Mouse (Mus musculus) small intestine, adult 2 months (tissue): ENCODE data around the gene Rmnd5b. TPM values are rescaled to one million over a fixed set of nuclear protein-coding genes. Genes with fewer than 3 reads are reported as not detected.
"Not testable (repeated sequence)": the region's sequence is repeated elsewhere in the genome, so short reads cannot be mapped to it uniquely, and the experiment has no call there.

ENCODE experiments used
- H3K27ac ChIP-seq: fragments of 200-500 bp; 2 replicates; pipeline ENCODE4 v1.5.1; 2012; ENCODE audit warnings: low read depth, low read length, control low read depth, inconsistent platforms; ENCODE audit not compliant: insufficient read depth
- H3K27me3 ChIP-seq: fragments of 200-500 bp; 2 replicates; pipeline ENCODE4 v1.6.1; 2012; ENCODE audit warnings: mild to moderate bottlenecking, moderate library complexity, low read length, inconsistent platforms; ENCODE audit not compliant: control insufficient read depth, insufficient read depth
- H3K36me3 ChIP-seq: fragments of 200-500 bp; 2 replicates; pipeline ENCODE4 v1.6.1; 2012; ENCODE audit warnings: mild to moderate bottlenecking, low read length, control low read depth, inconsistent platforms; ENCODE audit not compliant: control insufficient read depth, insufficient read depth
- H3K4me1 ChIP-seq: fragments of 200-500 bp; 2 replicates; pipeline ENCODE4 v1.6.1; 2012; ENCODE audit warnings: low read length, inconsistent platforms, mixed read lengths; ENCODE audit not compliant: control insufficient read depth, insufficient read depth, insufficient read length
- H3K4me3 ChIP-seq: fragments of 200-500 bp; 2 replicates; pipeline ENCODE4 v1.5.1; 2012; ENCODE audit warnings: low read depth, mild to moderate bottlenecking, control low read depth, inconsistent platforms, low read length, moderate library complexity
- CTCF ChIP-seq: fragments of 200-500 bp; IDR thresholded peaks from 2 replicates; pipeline ENCODE4 v1.5.1; 2012; ENCODE audit warnings: low read depth, mild to moderate bottlenecking, control low read depth, inconsistent platforms, low read length, moderate library complexity, mixed read lengths; ENCODE audit not compliant: insufficient replicate concordance, insufficient read length; ENCODE audit errors: extremely low read depth
- POLR2A ChIP-seq: fragments of 200-500 bp; IDR thresholded peaks from 2 replicates; pipeline ENCODE4 v1.6.1; 2012; ENCODE audit warnings: low read depth, mild to moderate bottlenecking, control low read depth, inconsistent platforms, low read length, moderate library complexity
- WGBS: fragments of 180-500 bp; shearing (Covaris S2); methylation state at CpG from one replicate; pipeline ENCODE4 v1.1.7; 2018; 5-methylcytosine and 5-hydroxymethylcytosine counted together
- polyA plus RNA-seq: library from polyadenylated mRNA; depleted of rRNA; stranded (reverse); fragments of >200 nt; gene quantifications from 2 replicates; pipeline ENCODE4 v1.2.3, GENCODE M21; 2012

Gene Rmnd5b
- polyA plus RNA-seq, 1 experiment = 45.9 TPM

DNA sequence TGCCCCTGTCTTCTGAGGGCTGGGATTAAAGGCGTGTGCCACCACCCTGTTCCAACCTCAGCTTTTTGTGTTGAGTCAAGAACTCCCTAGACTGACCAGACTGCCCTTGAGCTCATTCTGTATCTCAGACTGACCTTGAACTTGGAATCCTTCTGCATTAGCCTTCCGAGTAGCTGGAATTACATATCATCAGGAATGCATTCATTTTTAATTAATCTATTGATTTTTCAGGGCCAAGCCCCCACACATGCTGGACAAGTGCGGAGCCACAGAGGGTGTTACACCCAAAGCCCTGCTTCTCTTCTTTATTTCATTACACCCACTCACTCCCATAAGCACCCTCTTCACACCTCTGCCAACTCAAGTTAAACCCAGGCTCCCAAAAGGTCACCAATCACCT is 2.0 kb downstream of the Rmnd5b start:
- WGBS = 82% methylated on average over 3 of the region's 3 CpGs
- H3K36me3 ChIP-seq = peaks cover 5% of the 10 kb centered on the region
- TF ChIP-seq CTCF (no peak), POLR2A (no peak)
- H3K4me1 ChIP-seq = peaks cover 6% of the 10 kb centered on the region
- H3K27me3 ChIP-seq = no peaks in the 10 kb centered on the region
- no peak overlapping the region for H3K4me3 ChIP-seq
- H3K27ac ChIP-seq = no peak overlapping the region

DNA sequence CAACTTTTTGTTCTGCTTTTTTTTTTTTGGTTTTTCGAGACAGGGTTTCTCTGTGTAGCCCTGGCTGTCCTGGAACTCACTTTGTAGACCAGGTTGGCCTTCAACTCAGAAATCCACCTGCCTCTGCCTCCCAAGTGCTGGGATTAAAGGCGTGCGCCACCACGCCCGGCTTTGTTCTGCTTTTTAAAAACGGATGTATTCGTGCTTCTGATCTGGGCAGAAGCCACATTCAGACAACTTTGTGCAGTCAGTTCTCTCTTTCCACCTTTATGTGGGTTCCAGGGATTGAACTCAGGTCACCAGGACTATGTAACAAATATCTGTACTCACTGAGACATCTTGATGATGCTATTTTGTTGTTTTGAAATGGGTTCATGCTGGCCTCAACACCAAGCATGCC is 2.5 kb downstream of the Rmnd5b start:
- 81% methylated on average over 7 of the region's 7 CpGs for WGBS
- not testable (repeated sequence) for H3K4me1 ChIP-seq, H3K4me3 ChIP-seq, H3K27me3 ChIP-seq, H3K27ac ChIP-seq, H3K36me3 ChIP-seq

DNA sequence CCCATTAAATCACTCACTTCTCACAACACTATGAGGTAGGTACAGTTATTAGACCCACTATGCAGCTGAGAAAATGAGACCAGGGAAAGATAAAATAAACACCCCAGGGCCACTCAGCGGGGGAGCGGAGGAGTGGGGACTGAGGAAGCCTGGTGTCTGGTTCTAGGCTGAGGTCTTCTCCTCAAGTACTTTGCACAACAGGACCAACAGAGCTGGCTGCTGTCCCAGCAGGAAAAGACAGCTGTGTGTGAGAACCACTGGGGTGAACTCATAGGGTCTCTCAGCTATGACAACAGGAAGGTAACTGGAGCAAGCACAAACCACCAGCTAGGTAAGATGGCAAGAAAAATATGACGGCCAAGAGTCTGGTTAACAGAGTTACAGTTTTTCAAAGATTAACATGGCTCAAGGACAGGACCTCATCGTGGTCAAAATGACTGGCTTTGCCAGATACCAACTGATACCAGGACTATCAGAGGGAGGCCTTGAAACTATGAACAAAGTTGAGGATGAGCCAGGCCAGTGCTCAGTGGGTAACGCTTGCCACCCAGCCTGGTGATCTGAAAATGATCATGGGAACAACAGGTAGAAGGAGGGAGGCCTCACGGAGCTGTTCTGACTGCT is 3.5 kb downstream of the Rmnd5b start:
- H3K27ac ChIP-seq = no peak overlapping the region
- 73% methylated on average over 6 of the region's 6 CpGs for WGBS

DNA sequence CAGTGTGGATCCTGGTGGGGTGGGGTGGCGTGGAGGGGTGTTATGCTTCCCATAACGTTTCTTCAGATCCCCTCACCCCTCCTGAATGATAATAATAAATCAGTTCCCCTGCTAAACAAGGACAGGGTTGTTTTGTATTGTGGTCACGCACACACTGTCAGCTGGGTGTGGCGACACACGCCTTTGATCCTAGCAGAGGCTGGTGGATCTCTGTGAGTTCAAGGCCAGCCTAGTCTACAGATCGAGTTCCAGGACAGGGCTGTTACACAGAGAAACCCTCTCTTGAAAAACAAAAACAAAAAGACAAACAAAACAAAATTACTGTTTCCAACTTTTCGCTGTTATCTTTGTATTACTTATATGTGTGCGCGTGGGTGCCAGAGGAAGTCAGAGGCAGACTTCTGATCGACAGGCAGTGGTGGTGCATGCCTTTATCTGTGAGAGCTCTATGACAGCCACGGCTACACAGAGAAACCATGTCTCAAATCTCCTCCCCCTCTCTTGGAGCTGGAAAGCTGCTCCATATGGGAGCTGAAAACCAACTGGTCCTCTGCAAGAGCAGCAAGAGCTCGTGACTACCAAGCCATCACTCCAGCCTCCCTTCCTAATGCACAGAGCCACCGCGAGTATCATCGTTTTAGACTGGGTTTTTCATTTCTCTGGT is 5.9 kb downstream of the Rmnd5b start:
- Histone ChIP-seq H3K4me1 (0 out of 2 replicates have a peak, but pooled peaks cover 2% of the 10 kb centered on the region), H3K36me3 (peaks cover 35% of the 10 kb centered on the region), H3K4me3 (no peak overlapping the region), H3K27me3 (no peaks in the 10 kb centered on the region), H3K27ac (no peak overlapping the region)
- WGBS = 75% methylated on average over 15 of the region's 15 CpGs
- TF ChIP-seq POLR2A = no peak
- TF ChIP-seq CTCF = no peak

More for the DNA sequence above, 3.5 kb downstream of the Rmnd5b start:
- Histone ChIP-seq H3K4me3 (no peak overlapping the region), H3K4me1 (0 out of 2 replicates have a peak, but pooled peaks cover 2% of the 10 kb centered on the region), H3K36me3 (peaks cover 15% of the 10 kb centered on the region), H3K27me3 (no peaks in the 10 kb centered on the region)
- no peak for TF ChIP-seq CTCF
- no peak for TF ChIP-seq POLR2A

DNA sequence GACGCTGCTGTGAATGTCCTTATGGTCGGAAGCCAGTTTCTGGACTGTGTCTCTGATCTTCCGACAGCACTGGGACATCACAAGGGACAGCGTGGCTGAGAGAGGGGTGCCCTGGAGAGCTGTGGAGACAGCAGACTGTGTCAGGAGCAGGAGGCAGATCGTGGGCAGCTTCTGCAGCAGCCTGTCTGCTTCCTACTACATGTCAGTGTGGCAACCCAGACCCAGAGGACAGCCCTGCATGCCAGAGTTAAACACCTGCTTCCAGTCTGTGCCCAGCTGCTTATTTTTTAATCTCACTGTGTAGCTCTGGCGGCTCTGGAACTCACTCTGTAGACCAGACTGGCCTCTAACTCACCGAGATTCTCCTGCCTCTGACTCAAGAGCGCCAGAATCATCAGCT is 7.8 kb downstream of the Rmnd5b start:
- Histone ChIP-seq H3K27ac (no peak overlapping the region), H3K4me1 (0 out of 2 replicates have a peak, but pooled peaks cover 2% of the 10 kb centered on the region), H3K4me3 (no peak overlapping the region), H3K36me3 (peaks cover 54% of the 10 kb centered on the region), H3K27me3 (no peaks in the 10 kb centered on the region)
- no peak for TF ChIP-seq CTCF
- 89% methylated on average over 8 of the region's 8 CpGs for WGBS

DNA sequence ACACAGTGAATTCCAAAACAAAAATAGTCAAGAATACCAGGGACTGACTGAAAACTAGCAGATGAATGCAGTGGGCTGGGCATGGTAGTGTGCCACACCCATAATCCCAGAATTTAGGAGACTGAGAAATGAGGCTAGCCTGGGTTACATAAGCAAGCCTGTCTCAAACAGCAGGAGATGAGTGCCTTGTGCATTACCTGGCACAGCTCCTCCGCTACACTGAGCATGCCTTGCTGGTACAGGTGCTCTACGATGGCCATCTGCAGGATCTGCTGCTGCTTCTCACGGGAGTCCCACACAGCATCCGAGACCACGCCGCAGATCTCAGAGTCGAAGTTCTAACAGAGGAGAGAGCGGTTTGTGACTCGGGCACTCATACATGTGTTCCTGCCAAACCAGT is 8.3 kb downstream of the Rmnd5b start:
- no peaks in the 10 kb centered on the region for H3K4me1 ChIP-seq
- no peak overlapping the region for H3K27ac ChIP-seq
- TF ChIP-seq POLR2A (no peak), CTCF (no peak)
- H3K36me3 ChIP-seq = peaks cover 57% of the 10 kb centered on the region
- H3K4me3 ChIP-seq = no peak overlapping the region
- WGBS = 89% methylated on average over 9 of the region's 9 CpGs
- no peaks in the 10 kb centered on the region for H3K27me3 ChIP-seq

DNA sequence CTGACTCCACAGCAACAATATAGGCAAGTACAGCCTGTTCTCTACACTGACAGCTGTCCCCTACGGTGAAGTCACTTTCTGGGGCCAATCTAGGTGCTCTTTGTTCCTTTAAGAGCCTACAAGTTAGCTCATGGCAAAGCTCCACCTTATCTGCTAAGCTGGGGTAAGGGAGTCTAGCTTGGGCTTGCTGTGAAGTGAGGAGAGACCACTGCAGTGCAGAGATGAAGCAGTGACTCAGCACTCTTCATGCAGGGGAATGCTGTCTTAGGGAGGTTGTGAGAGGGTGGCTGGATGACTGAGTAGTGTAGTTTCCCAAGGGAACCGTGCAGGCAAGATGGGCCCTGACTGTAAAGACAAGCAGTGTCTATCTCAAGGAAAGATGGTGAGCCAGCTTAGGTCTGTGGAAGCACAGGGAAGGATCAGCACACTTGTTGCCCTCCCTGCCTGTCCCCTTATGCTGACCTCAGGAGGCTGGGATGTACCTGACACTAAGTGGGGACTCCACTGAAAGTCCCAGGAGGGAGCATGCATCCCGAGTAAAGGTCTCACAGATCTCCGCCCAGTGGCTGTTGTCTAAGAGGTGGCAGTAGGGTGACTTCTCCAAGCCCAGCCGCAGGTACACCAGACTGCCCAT is 10.4 kb downstream of the Rmnd5b start:
- H3K36me3 ChIP-seq = peaks cover 60% of the 10 kb centered on the region

More for the DNA sequence above, 10.4 kb downstream of the Rmnd5b start:
- H3K27ac ChIP-seq = no peak overlapping the region
- TF ChIP-seq CTCF = no peak
- no peak for TF ChIP-seq POLR2A
- H3K27me3 ChIP-seq = no peaks in the 10 kb centered on the region
- no peak overlapping the region for H3K4me3 ChIP-seq
- 69% methylated on average over 5 of the region's 5 CpGs for WGBS
- 0 out of 2 replicates have a peak, but pooled peaks cover 3% of the 10 kb centered on the region for H3K4me1 ChIP-seq
